Mouse (Mus musculus) kidney, adult 8-10 months (tissue): ENCODE data around the gene 4931417E11Rik.

Experiments
- DNase-seq, 2 experiments: peaks; one replicate each; pipeline ENCODE4 v3.0.0; 2022

4931417E11Rik gene

GRCm38 (mm10) chr6:73469567-73469966, at the start of gene 4931417E11Rik:
Gene 4931417E11Rik (minus strand): TSS chr6:73469667.
- DNase-seq = no peak

GRCm38 (mm10) chr6:73517818-73518396, 48.4 kb upstream of the 4931417E11Rik start:
- peak; percentile 5 to 62 for DNase-seq

GRCm38 (mm10) chr6:73512907-73513306, 43.4 kb upstream of the 4931417E11Rik start:
- DNase-seq = peak; percentile 13 to 49

GRCm38 (mm10) chr6:73499631-73500030, 30.2 kb upstream of the 4931417E11Rik start:
- DNase-seq = no peak

- no peak for DNase-seq
Measured at GRCm38 (mm10) chr6:73497321-73497720, 27.9 kb upstream of the 4931417E11Rik start.

GRCm38 (mm10) chr6:73490524-73490923, 21.1 kb upstream of the 4931417E11Rik start:
- no peak for DNase-seq

GRCm38 (mm10) chr6:73485616-73486015, 16.1 kb upstream of the 4931417E11Rik start:
- DNase-seq = no peak

GRCm38 (mm10) chr6:73466084-73466483, 3.4 kb downstream of the 4931417E11Rik start:
- peak; percentile 70 to 76 for DNase-seq

GRCm38 (mm10) chr6:73462543-73462942, 6.9 kb downstream of the 4931417E11Rik start:
- DNase-seq = peak; percentile 43 to 53

- no peak for DNase-seq
Measured at GRCm38 (mm10) chr6:73433912-73434311, 35.6 kb downstream of the 4931417E11Rik start.

GRCm38 (mm10) chr6:73428618-73429336, 40.7 kb downstream of the 4931417E11Rik start:
- no peak for DNase-seq

- no peak for DNase-seq
Measured at GRCm38 (mm10) chr6:73427273-73427812, 42.1 kb downstream of the 4931417E11Rik start.
